Mouse (Mus musculus) lung, embryonic 15.5 days (tissue): Measurements from ENCODE around the gene Ablim1. TPM values are rescaled to one million over a fixed set of nuclear protein-coding genes. Genes with fewer than 3 reads are reported as not detected.

Source experiments
- ATAC-seq: fragments of 200-750 bp; cut with Nextera tagmentation; 2 replicates; pipeline ENCODE4 v1.8.0; 2017; ENCODE audit warnings: moderate number of reproducible peaks, borderline replicate concordance; ENCODE audit not compliant: low FRiP score, low TSS enrichment; ENCODE audit errors: extremely low read depth
- H3K27ac ChIP-seq: fragments of 300-500 bp; sonication (generic); 2 replicates; pipeline ENCODE4 v1.5.1; 2015; ENCODE audit warnings: moderate library complexity, mild to moderate bottlenecking, inconsistent platforms
- H3K27me3 ChIP-seq: fragments of 300-500 bp; sonication (generic); 2 replicates; pipeline ENCODE4 v1.6.1; 2015; ENCODE audit warnings: inconsistent platforms
- H3K36me3 ChIP-seq: fragments of 300-500 bp; sonication (generic); 2 replicates; pipeline ENCODE4 v1.6.1; 2015; ENCODE audit warnings: inconsistent platforms
- H3K4me1 ChIP-seq: fragments of 300-500 bp; sonication (generic); 2 replicates; pipeline ENCODE4 v1.6.1; 2015; ENCODE audit warnings: inconsistent platforms
- H3K4me2 ChIP-seq: fragments of 300-500 bp; sonication (generic); 2 replicates; pipeline ENCODE4 v1.6.1; 2015; ENCODE audit warnings: inconsistent platforms, mild to moderate bottlenecking, moderate library complexity
- H3K4me3 ChIP-seq: fragments of 300-500 bp; sonication (generic); 2 replicates; pipeline ENCODE4 v1.5.1; 2015; ENCODE audit warnings: mild to moderate bottlenecking, inconsistent platforms
- H3K9ac ChIP-seq: fragments of 300-500 bp; sonication (generic); 2 replicates; pipeline ENCODE4 v1.6.1; 2015; ENCODE audit warnings: inconsistent platforms
- H3K9me3 ChIP-seq: fragments of 300-500 bp; sonication (generic); 2 replicates; pipeline ENCODE4 v1.6.1; 2016; ENCODE audit warnings: inconsistent platforms
- WGBS: fragments of 180-500 bp; shearing (Covaris S2); methylation state at CpG from one replicate; pipeline ENCODE4 v1.1.7; 2015; 5-methylcytosine and 5-hydroxymethylcytosine counted together
- polyA plus RNA-seq: library from polyadenylated mRNA; unstranded; fragments of >200 nt; fragmentation: Nextera tagmentation; extraction: Ambion mirVana; gene quantifications from 2 replicates; pipeline ENCODE4 v1.2.1, GENCODE M21; 2015

Ablim1 gene
- polyA plus RNA-seq, 1 experiment from 2014 or later = 48.2 TPM

GRCm38 (mm10) chr19:57195169-57195930, 119.4 kb downstream of the Ablim1 start:
- Histone ChIP-seq H3K36me3 (no peaks in the 10 kb centered on the region), H3K27me3 (peaks cover 18% of the 10 kb centered on the region; the same call in 1 of the 2 replicates), H3K4me3 (no peak overlapping the region), H3K4me2 (0 out of 2 replicates have a peak overlapping the region, but pooled peaks have one; percentile 78), H3K27ac (no peak overlapping the region), H3K9ac (no peak overlapping the region), H3K4me1 (peaks cover 58% of the 10 kb centered on the region), H3K9me3 (no peaks in the 10 kb centered on the region)
- 87% methylated on average over 11 of the region's 11 CpGs for WGBS
- ATAC-seq = no peak

GRCm38 (mm10) chr19:57193958-57194357, 120.8 kb downstream of the Ablim1 start:
- H3K4me3 ChIP-seq = no peak overlapping the region
- peaks cover 18% of the 10 kb centered on the region; the same call in 1 of the 2 replicates for H3K27me3 ChIP-seq
- no peak overlapping the region for H3K27ac ChIP-seq
- H3K36me3 ChIP-seq = no peaks in the 10 kb centered on the region
- H3K4me1 ChIP-seq = peaks cover 44% of the 10 kb centered on the region
- H3K9me3 ChIP-seq = no peaks in the 10 kb centered on the region
- no peak overlapping the region for H3K9ac ChIP-seq
- no peak for ATAC-seq
- 80% methylated on average over 6 of the region's 6 CpGs for WGBS
- H3K4me2 ChIP-seq = no peak overlapping the region

GRCm38 (mm10) chr19:57193382-57193781, 121.3 kb downstream of the Ablim1 start:
- H3K27ac ChIP-seq = no peak overlapping the region
- no peak overlapping the region for H3K4me3 ChIP-seq
- no peaks in the 10 kb centered on the region for H3K36me3 ChIP-seq
- WGBS = 87% methylated on average over 12 of the region's 12 CpGs
- ATAC-seq = no peak
- H3K9ac ChIP-seq = no peak overlapping the region
- H3K4me2 ChIP-seq = no peak overlapping the region
- peaks cover 18% of the 10 kb centered on the region; the same call in 1 of the 2 replicates for H3K27me3 ChIP-seq
- H3K9me3 ChIP-seq = no peaks in the 10 kb centered on the region
- H3K4me1 ChIP-seq = peaks cover 41% of the 10 kb centered on the region

DNA sequence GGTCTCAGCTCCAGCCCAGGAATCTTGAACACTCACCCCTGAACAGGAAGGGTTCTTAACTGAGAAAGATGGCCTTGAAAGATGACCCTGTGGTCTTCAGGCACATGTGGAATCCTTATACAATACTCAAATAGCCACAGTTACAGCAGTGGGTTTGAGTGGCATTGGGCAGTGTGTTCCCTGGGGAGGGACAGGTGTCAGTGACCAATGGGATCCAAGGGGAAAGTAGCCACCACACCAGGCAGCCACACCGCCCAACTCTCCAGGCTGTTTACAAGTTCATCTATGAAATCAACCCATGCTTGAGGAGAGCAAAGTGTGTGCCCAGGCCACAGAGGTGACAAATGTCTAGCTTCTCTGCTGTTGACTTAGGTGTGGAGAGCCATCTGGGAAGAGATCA, 123.6 kb downstream of the Ablim1 start:
- Histone ChIP-seq H3K4me2 (no peak overlapping the region), H3K4me3 (no peak overlapping the region), H3K36me3 (no peaks in the 10 kb centered on the region), H3K9me3 (no peaks in the 10 kb centered on the region), H3K9ac (no peak overlapping the region), H3K27ac (no peak overlapping the region), H3K4me1 (peaks cover 22% of the 10 kb centered on the region; the same call in 1 of the 2 replicates), H3K27me3 (peaks cover 14% of the 10 kb centered on the region; the same call in 1 of the 2 replicates)
- WGBS = 83% methylated on average over 1 of the region's 1 CpGs
- ATAC-seq = no peak

GRCm38 (mm10) chr19:57189427-57189826, 125.3 kb downstream of the Ablim1 start:
- no peak for ATAC-seq
- H3K27ac ChIP-seq = no peak overlapping the region
- 72% methylated on average over 5 of the region's 5 CpGs for WGBS

DNA sequence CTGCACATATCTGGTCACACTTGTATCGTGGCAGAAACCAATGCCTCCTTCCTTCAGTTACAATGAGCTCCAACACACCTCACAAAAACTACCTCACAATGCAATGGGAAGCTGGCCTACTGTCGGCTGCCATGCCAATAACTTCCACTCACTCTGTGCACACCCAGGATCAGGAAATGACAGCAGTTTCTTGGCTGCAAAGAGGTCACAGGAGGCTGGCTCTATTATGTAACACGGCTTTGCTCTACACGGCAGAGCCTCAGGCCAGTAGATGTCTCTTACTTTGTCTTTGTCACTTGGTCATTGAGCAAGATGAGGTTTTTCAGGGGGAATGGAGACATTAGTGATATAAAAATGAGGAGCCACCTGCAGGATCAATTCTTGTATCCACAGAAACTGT, 126.2 kb downstream of the Ablim1 start:
- Histone ChIP-seq H3K36me3 (no peaks in the 10 kb centered on the region), H3K9me3 (no peaks in the 10 kb centered on the region), H3K4me1 (peaks cover 18% of the 10 kb centered on the region; the same call in 1 of the 2 replicates), H3K4me2 (no peak overlapping the region), H3K4me3 (no peak overlapping the region), H3K27ac (no peak overlapping the region), H3K9ac (no peak overlapping the region), H3K27me3 (no peaks in the 10 kb centered on the region)
- ATAC-seq = no peak
- 61% methylated on average over 4 of the region's 4 CpGs for WGBS

More at GRCm38 (mm10) chr19:57189427-57189826, 125.3 kb downstream of the Ablim1 start:
- Histone ChIP-seq H3K36me3 (no peaks in the 10 kb centered on the region), H3K9me3 (no peaks in the 10 kb centered on the region), H3K4me3 (no peak overlapping the region), H3K27me3 (no peaks in the 10 kb centered on the region), H3K9ac (no peak overlapping the region), H3K4me1 (peaks cover 18% of the 10 kb centered on the region; the same call in 1 of the 2 replicates), H3K4me2 (no peak overlapping the region)

DNA sequence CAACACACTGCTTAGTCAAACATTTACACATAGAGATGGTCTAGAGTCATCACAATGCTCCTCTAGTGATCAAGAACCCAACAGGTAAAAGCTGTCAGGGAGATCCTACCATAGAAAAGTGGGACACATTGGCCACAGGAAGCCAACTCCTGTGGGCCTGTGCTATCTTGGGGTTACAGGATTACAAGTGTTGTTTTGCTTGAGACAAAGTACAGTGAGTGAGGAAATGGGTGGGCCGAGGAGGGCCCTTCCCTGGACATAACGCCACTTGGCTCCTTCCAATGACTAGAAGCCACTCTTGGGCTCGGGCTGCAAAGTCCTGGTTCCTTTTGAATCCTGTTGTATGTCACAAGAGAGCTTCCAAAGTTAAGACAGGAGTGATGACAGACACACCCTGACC, 129.7 kb downstream of the Ablim1 start:
- H3K27me3 ChIP-seq = no peaks in the 10 kb centered on the region
- no peak overlapping the region for H3K27ac ChIP-seq
- H3K4me3 ChIP-seq = no peak overlapping the region
- WGBS = 36% methylated on average over 3 of the region's 3 CpGs
- no peak overlapping the region for H3K9ac ChIP-seq
- H3K9me3 ChIP-seq = no peaks in the 10 kb centered on the region
- H3K4me2 ChIP-seq = no peak overlapping the region
- H3K36me3 ChIP-seq = no peaks in the 10 kb centered on the region
- no peak for ATAC-seq
- H3K4me1 ChIP-seq = peaks cover 41% of the 10 kb centered on the region

GRCm38 (mm10) chr19:57182938-57183720, 131.6 kb downstream of the Ablim1 start:
- no peak overlapping the region for H3K4me3 ChIP-seq
- H3K27me3 ChIP-seq = no peaks in the 10 kb centered on the region
- H3K4me2 ChIP-seq = no peak overlapping the region
- H3K9ac ChIP-seq = no peak overlapping the region
- peaks cover 44% of the 10 kb centered on the region for H3K4me1 ChIP-seq
- ATAC-seq = no peak
- H3K36me3 ChIP-seq = no peaks in the 10 kb centered on the region
- WGBS = 48% methylated on average over 13 of the region's 13 CpGs
- H3K9me3 ChIP-seq = no peaks in the 10 kb centered on the region
- H3K27ac ChIP-seq = peak overlapping the region; percentile 44; the same call in 1 of the 2 replicates

- no peaks in the 10 kb centered on the region for H3K9me3 ChIP-seq
- peak overlapping the region; percentile 44 for H3K27ac ChIP-seq
- no peak overlapping the region for H3K9ac ChIP-seq
- peaks cover 47% of the 10 kb centered on the region for H3K4me1 ChIP-seq
- no peak for ATAC-seq
- 69% methylated on average over 10 of the region's 10 CpGs for WGBS
- H3K4me2 ChIP-seq = no peak overlapping the region
- no peaks in the 10 kb centered on the region for H3K27me3 ChIP-seq
- no peaks in the 10 kb centered on the region for H3K36me3 ChIP-seq
- no peak overlapping the region for H3K4me3 ChIP-seq
These were observed 132.7 kb downstream of the Ablim1 start for GRCm38 (mm10) chr19:57181852-57182528.

DNA sequence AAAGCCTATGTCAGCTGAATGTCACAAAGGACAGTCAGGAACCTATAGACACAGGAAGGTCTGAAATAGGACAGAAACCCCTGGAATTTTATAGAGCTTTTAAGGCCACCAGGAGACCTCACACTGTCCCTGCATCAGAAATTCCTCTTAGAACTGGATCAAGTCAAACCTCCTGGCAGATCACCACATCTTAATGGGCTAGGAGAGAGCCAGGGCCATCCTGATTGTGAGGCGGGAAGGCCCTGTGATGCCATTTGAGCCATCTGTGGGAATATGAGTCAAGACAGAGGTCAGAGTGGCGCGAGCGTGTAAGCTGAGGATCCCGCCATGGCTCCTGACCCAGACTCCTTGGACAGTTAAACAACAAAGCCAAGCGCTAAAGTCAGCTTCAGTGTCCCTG, 133.4 kb downstream of the Ablim1 start:
- Histone ChIP-seq H3K4me2 (no peak overlapping the region), H3K9me3 (no peaks in the 10 kb centered on the region), H3K9ac (no peak overlapping the region), H3K36me3 (no peaks in the 10 kb centered on the region), H3K4me1 (peaks cover 47% of the 10 kb centered on the region), H3K27ac (no peak overlapping the region), H3K27me3 (no peaks in the 10 kb centered on the region), H3K4me3 (no peak overlapping the region)
- ATAC-seq = no peak
- WGBS = 82% methylated on average over 6 of the region's 6 CpGs

DNA sequence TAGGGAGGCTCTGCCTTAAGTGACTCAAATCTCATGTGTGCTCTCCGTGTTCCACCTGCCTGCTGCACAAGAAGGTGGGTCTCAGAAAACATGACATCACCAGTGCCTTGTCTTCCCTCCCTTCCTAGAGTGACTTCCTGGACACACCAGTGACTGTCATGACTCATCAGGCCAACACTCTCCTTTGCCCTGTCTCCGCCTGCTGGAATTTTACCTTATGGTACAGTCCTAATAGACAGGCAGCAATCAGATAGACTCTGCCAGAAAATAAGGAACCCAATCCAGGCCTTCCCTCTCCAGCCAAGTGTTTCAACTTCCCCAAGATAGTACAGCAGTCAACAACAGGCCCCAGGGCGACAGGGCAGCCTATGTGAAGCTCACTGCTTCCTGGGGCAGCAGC, 133.8 kb downstream of the Ablim1 start:
- Histone ChIP-seq H3K9ac (no peak overlapping the region), H3K27ac (no peak overlapping the region), H3K4me1 (peaks cover 47% of the 10 kb centered on the region), H3K36me3 (no peaks in the 10 kb centered on the region), H3K4me3 (no peak overlapping the region), H3K9me3 (no peaks in the 10 kb centered on the region), H3K27me3 (no peaks in the 10 kb centered on the region), H3K4me2 (no peak overlapping the region)
- WGBS = 84% methylated on average over 3 of the region's 3 CpGs
- no peak for ATAC-seq
